Mouse (Mus musculus): ENCODE data around the gene Fam104a.
A peak's percentile ranks its signal among the peaks of the same experiment; 100 is the strongest.

Gene Fam104a

GRCm38 (mm10) chr11:113631862-113632261 is 52.1 kb downstream of the Fam104a start:
- ATAC-seq (ENCODE audit: low TSS enrichment) = no peak; the same call in 1 of the 2 replicates

GRCm38 (mm10) chr11:113631302-113631701 is 52.7 kb downstream of the Fam104a start:
- no peak for ATAC-seq (ENCODE audit: low TSS enrichment)

- 0 out of 2 replicates have a peak, but pooled peaks have one; percentile 57 for ATAC-seq (ENCODE audit: low TSS enrichment)
Observed at GRCm38 (mm10) chr11:113630642-113631041, 53.3 kb downstream of the Fam104a start.

DNA sequence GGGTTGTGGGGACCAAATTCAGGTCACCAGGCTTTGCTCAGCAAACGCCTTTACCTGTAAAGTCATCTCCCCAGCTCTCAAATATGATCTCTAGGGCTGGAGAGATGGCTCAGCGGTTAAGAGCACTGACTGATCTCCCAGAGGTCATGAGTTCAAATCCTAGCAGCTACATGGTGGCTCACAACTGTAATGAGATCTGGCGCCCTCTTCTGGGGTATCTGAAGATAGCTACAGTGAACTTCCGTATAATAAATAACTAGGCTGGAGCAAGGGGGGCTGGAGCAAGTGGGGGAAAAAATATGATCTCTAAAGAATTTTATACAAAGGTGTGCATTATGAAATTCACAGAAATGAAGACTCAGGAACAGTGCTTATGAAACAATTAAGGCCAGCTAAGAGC is 56.2 kb downstream of the Fam104a start:
- no peak for ATAC-seq (ENCODE audit: low TSS enrichment)

GRCm38 (mm10) chr11:113625437-113625836 is 58.5 kb downstream of the Fam104a start:
- no peak for ATAC-seq (ENCODE audit: low TSS enrichment)

GRCm38 (mm10) chr11:113622028-113622427 is 61.9 kb downstream of the Fam104a start:
- ATAC-seq (ENCODE audit: low TSS enrichment) = no peak

- ATAC-seq (ENCODE audit: low TSS enrichment) = no peak
Observed at GRCm38 (mm10) chr11:113621001-113621400, 63.0 kb downstream of the Fam104a start.

DNA sequence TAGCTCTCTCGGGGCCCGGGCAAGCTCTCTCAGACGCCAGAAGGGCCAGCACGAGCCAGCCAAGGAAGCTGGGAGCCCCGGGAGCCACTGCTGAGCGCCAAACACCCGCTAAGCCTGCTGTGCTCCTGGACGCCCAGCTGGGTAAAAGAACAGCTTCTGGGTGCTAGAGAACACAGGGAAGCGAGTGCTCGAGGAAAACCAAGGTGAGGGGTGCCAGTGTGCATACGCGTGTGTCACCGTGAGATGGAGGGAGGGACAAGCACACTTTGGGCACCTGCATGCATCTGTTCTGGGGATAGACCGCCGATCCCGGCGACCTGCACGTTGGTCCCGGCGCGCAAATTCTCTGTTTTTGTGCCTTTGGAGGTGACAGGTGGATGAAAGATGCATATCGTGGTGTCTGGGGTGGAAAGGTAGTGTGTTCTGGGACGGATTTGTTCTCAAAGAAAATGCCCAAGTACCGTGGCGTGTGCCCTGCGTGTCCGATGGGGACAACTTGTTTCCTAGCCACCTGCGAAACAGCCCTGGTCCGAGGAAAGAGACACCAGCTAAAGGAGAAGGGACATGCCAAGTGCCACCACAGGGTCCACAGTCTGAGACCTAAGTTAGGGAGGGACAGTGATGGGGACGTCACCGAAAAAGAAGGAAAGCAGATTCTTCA is 64.4 kb downstream of the Fam104a start:
- ATAC-seq (ENCODE audit: low TSS enrichment) = peak; percentile 62

- ATAC-seq (ENCODE audit: low TSS enrichment) = peak; percentile 80
Observed at GRCm38 (mm10) chr11:113618672-113619419, 65.1 kb downstream of the Fam104a start, which contains the start of gene Sstr2. Gene Sstr2, plus strand, starts transcription at chr11:113619342.

- no peak for ATAC-seq (ENCODE audit: low TSS enrichment)
Observed at GRCm38 (mm10) chr11:113618303-113618671, 65.7 kb downstream of the Fam104a start.

GRCm38 (mm10) chr11:113617132-113617911 is 66.6 kb downstream of the Fam104a start:
- ATAC-seq (ENCODE audit: low TSS enrichment) = 0 out of 2 replicates have a peak, but pooled peaks have one; percentile 32

GRCm38 (mm10) chr11:113614476-113614875 is 69.5 kb downstream of the Fam104a start:
- no peak for ATAC-seq (ENCODE audit: low TSS enrichment)

GRCm38 (mm10) chr11:113611664-113612611 is 72.0 kb downstream of the Fam104a start:
- peak; percentile 85 for ATAC-seq (ENCODE audit: low TSS enrichment)
